Mouse (Mus musculus) forebrain, embryonic 16.5 days (tissue): ENCODE data around the gene Wdr82. TPM values are rescaled to one million over a fixed set of nuclear protein-coding genes. Genes with fewer than 3 reads are reported as not detected.
A peak's percentile ranks its signal among the peaks of the same experiment; 100 is the strongest.

Experiments
- ATAC-seq: fragments of 200-750 bp; cut with Nextera tagmentation; 2 replicates; pipeline ENCODE4 v1.8.0; 2017; ENCODE audit warnings: mild to moderate bottlenecking, moderate library complexity
- H3K27ac ChIP-seq: fragments of 300-500 bp; sonication (generic); 2 replicates; pipeline ENCODE4 v1.5.1; 2014; ENCODE audit warnings: low read length, control low read depth
- H3K27me3 ChIP-seq: fragments of 300-500 bp; sonication (generic); replicated peaks from 2 replicates; pipeline ENCODE4 v1.6.1; 2014; ENCODE audit warnings: low read length; ENCODE audit not compliant: control insufficient read depth, insufficient read depth
- H3K36me3 ChIP-seq: fragments of 300-500 bp; sonication (generic); 2 replicates; pipeline ENCODE4 v1.6.1; 2014; ENCODE audit not compliant: control insufficient read depth, insufficient read depth
- H3K4me1 ChIP-seq: fragments of 300-500 bp; sonication (generic); replicated peaks from 2 replicates; pipeline ENCODE4 v1.6.1; 2014; ENCODE audit warnings: low read length; ENCODE audit not compliant: control insufficient read depth, insufficient read depth
- H3K4me2 ChIP-seq: fragments of 300-500 bp; sonication (generic); 2 replicates; pipeline ENCODE4 v1.6.1; 2014; ENCODE audit warnings: mild to moderate bottlenecking, low read length, control low read depth
- H3K4me3 ChIP-seq: fragments of 300-500 bp; sonication (generic); replicated peaks from 2 replicates; pipeline ENCODE4 v1.5.1; 2014; ENCODE audit warnings: mild to moderate bottlenecking, low read length, control low read depth
- H3K9ac ChIP-seq: fragments of 300-500 bp; sonication (generic); replicated peaks from 2 replicates; pipeline ENCODE4 v1.6.1; 2014; ENCODE audit warnings: low read depth, low read length, control low read depth
- H3K9me3 ChIP-seq: fragments of 300-500 bp; sonication (generic); 2 replicates; pipeline ENCODE4 v1.6.1; 2016; ENCODE audit warnings: low read length; ENCODE audit not compliant: control insufficient read depth
- WGBS: fragments of 180-500 bp; shearing (Covaris S2); extraction: QIAGEN DNeasy Blood & Tissue Kit; methylation state at CpG from one replicate; pipeline ENCODE4 v1.1.7; 2014; 5-methylcytosine and 5-hydroxymethylcytosine counted together
- polyA plus RNA-seq: library from polyadenylated mRNA; unstranded; fragments of >200 nt; fragmentation: Nextera tagmentation; extraction: Ambion mirVana; gene quantifications from 2 replicates; pipeline ENCODE4 v1.2.1, GENCODE M21; 2015

Gene Wdr82
- polyA plus RNA-seq, 1 experiment from 2014 or later: 41.6 TPM

GRCm38 (mm10) chr9:106171346-106172158 is 824 bp downstream of the Wdr82 start:
- peak overlapping the region; percentile 87 for H3K9ac ChIP-seq
- peak overlapping the region; percentile 74 for H3K4me2 ChIP-seq
- peak; percentile 69 for ATAC-seq
- H3K4me1 ChIP-seq: peaks cover 31% of the 10 kb centered on the region
- no peaks in the 10 kb centered on the region for H3K9me3 ChIP-seq
- H3K27me3 ChIP-seq: no peaks in the 10 kb centered on the region
- under 1% methylated on average over 30 of the region's 30 CpGs for WGBS
- H3K27ac ChIP-seq: peak overlapping the region; percentile 95
- peak overlapping the region; percentile 81 for H3K4me3 ChIP-seq
- no peaks in the 10 kb centered on the region for H3K36me3 ChIP-seq

GRCm38 (mm10) chr9:106172527-106172926 is 1.8 kb downstream of the Wdr82 start:
- WGBS: 13% methylated on average over 3 of the region's 3 CpGs
- Histone ChIP-seq H3K27me3 (no peaks in the 10 kb centered on the region), H3K4me1 (peaks cover 31% of the 10 kb centered on the region), H3K36me3 (no peaks in the 10 kb centered on the region), H3K27ac (no peak overlapping the region), H3K9ac (no peak overlapping the region), H3K4me2 (peak overlapping the region; percentile 74), H3K9me3 (no peaks in the 10 kb centered on the region), H3K4me3 (peak overlapping the region; percentile 81)
- no peak for ATAC-seq

GRCm38 (mm10) chr9:106173363-106173762 is 2.6 kb downstream of the Wdr82 start:
- Histone ChIP-seq H3K27ac (no peak overlapping the region), H3K4me2 (peak overlapping the region; percentile 54), H3K27me3 (no peaks in the 10 kb centered on the region), H3K9ac (no peak overlapping the region), H3K9me3 (no peaks in the 10 kb centered on the region), H3K36me3 (no peaks in the 10 kb centered on the region), H3K4me1 (peaks cover 31% of the 10 kb centered on the region), H3K4me3 (peak overlapping the region; percentile 31)
- no peak for ATAC-seq
- WGBS: 54% methylated on average over 2 of the region's 2 CpGs

GRCm38 (mm10) chr9:106175552-106176200 is 4.9 kb downstream of the Wdr82 start:
- no peaks in the 10 kb centered on the region for H3K9me3 ChIP-seq
- no peaks in the 10 kb centered on the region for H3K27me3 ChIP-seq
- H3K4me2 ChIP-seq: no peak overlapping the region
- no peak for ATAC-seq
- peaks cover 10% of the 10 kb centered on the region for H3K36me3 ChIP-seq
- 81% methylated on average over 3 of the region's 3 CpGs for WGBS
- no peak overlapping the region for H3K4me3 ChIP-seq
- no peak overlapping the region for H3K9ac ChIP-seq
- peaks cover 25% of the 10 kb centered on the region for H3K4me1 ChIP-seq
- no peak overlapping the region for H3K27ac ChIP-seq

- no peak for ATAC-seq
- no peak overlapping the region for H3K4me2 ChIP-seq
- no peak overlapping the region for H3K4me3 ChIP-seq
- H3K27ac ChIP-seq: no peak overlapping the region
- peaks cover 25% of the 10 kb centered on the region for H3K4me1 ChIP-seq
- no peaks in the 10 kb centered on the region for H3K9me3 ChIP-seq
- H3K36me3 ChIP-seq: peaks cover 19% of the 10 kb centered on the region
- WGBS: 88% methylated on average over 5 of the region's 5 CpGs
- no peak overlapping the region for H3K9ac ChIP-seq
- no peaks in the 10 kb centered on the region for H3K27me3 ChIP-seq
These were observed 6.0 kb downstream of the Wdr82 start for GRCm38 (mm10) chr9:106176769-106177168.

GRCm38 (mm10) chr9:106177799-106178198 is 7.1 kb downstream of the Wdr82 start:
- WGBS: 94% methylated on average over 6 of the region's 6 CpGs
- H3K4me1 ChIP-seq: peaks cover 24% of the 10 kb centered on the region
- no peak overlapping the region for H3K9ac ChIP-seq
- no peak overlapping the region for H3K4me3 ChIP-seq
- H3K4me2 ChIP-seq: no peak overlapping the region
- peaks cover 22% of the 10 kb centered on the region for H3K36me3 ChIP-seq
- no peak overlapping the region for H3K27ac ChIP-seq
- ATAC-seq: no peak
- no peaks in the 10 kb centered on the region for H3K27me3 ChIP-seq
- no peaks in the 10 kb centered on the region for H3K9me3 ChIP-seq

GRCm38 (mm10) chr9:106179454-106179853 is 8.7 kb downstream of the Wdr82 start:
- Histone ChIP-seq H3K9ac (no peak overlapping the region), H3K9me3 (no peaks in the 10 kb centered on the region), H3K4me2 (no peak overlapping the region), H3K27ac (no peak overlapping the region), H3K27me3 (no peaks in the 10 kb centered on the region), H3K4me3 (no peak overlapping the region), H3K4me1 (peaks cover 10% of the 10 kb centered on the region), H3K36me3 (peaks cover 34% of the 10 kb centered on the region)
- ATAC-seq: no peak
- WGBS: 98% methylated on average over 2 of the region's 2 CpGs

GRCm38 (mm10) chr9:106179964-106180363 is 9.2 kb downstream of the Wdr82 start:
- H3K4me2 ChIP-seq: no peak overlapping the region
- no peak overlapping the region for H3K27ac ChIP-seq
- no peaks in the 10 kb centered on the region for H3K27me3 ChIP-seq
- no peak overlapping the region for H3K9ac ChIP-seq
- H3K4me3 ChIP-seq: no peak overlapping the region
- 94% methylated on average over 3 of the region's 3 CpGs for WGBS
- H3K36me3 ChIP-seq: peaks cover 37% of the 10 kb centered on the region
- ATAC-seq: no peak
- H3K4me1 ChIP-seq: peaks cover 5% of the 10 kb centered on the region
- no peaks in the 10 kb centered on the region for H3K9me3 ChIP-seq

- Histone ChIP-seq H3K27ac (no peak overlapping the region), H3K9ac (no peak overlapping the region), H3K4me3 (no peak overlapping the region), H3K9me3 (no peaks in the 10 kb centered on the region), H3K4me2 (no peak overlapping the region), H3K4me1 (no peaks in the 10 kb centered on the region), H3K36me3 (peaks cover 56% of the 10 kb centered on the region), H3K27me3 (no peaks in the 10 kb centered on the region)
- no peak for ATAC-seq
- WGBS: 94% methylated on average over 4 of the region's 4 CpGs
These were observed 11.4 kb downstream of the Wdr82 start for GRCm38 (mm10) chr9:106182146-106182545.
